ENCODE assay signal across 18 mouse cellular contexts in genomic region chr11:53656558-53657202, GRCm38 (mm10). TPM values are rescaled to one million over a fixed set of nuclear protein-coding genes. Genes with fewer than 3 reads are reported as not detected.
DNase-seq lines count a peak whose midpoint lies in the region; ATAC-seq and TF ChIP-seq lines count a peak whose summit lies in the region.
"Had no signal": no experiment of that assay in that cellular context is flagged by ENCODE, and none has a peak within 500 bp of the region (broad histone marks: within the 10 kb centered on the region; RNA-seq: fewer than 3 reads in every experiment).

No protein-coding gene starts in this region.

- no peak for TF ChIP-seq CTCF in G1E (IDR thresholded peaks at IDR 0.05; ENCODE audit: low read depth, low read length)
- TF ChIP-seq CTCF in liver, postnatal 0 days (IDR thresholded peaks at IDR 0.05; ENCODE audit: low read depth) = no peak

- H3K27me3 ChIP-seq in G1E (ENCODE audit: insufficient read depth, low read length) = no peaks in the 10 kb centered on the region
- H3K27me3 ChIP-seq in erythroblast, embryonic 14.5 days (ENCODE audit: control insufficient read depth) = no peaks in the 10 kb centered on the region
- no peaks in the 10 kb centered on the region for H3K27me3 ChIP-seq in liver, postnatal 0 days (ENCODE audit: insufficient read depth, low read length)
- H3K27me3 ChIP-seq: embryonic facial prominence, embryonic 12.5 days; limb, embryonic 12.5 days had no signal

- H3K27ac ChIP-seq in liver, postnatal 0 days (ENCODE audit: low read depth) = peak overlapping the region; percentile 41; the same call in 1 of the 2 replicates
- H3K27ac ChIP-seq: embryonic facial prominence, embryonic 12.5 days; limb, embryonic 12.5 days had no signal

- ATAC-seq in G1E (ENCODE audit: extremely low read depth, insufficient number of reproducible peaks, low FRiP score, poor library complexity, severe bottlenecking) = peak; percentile 23; the same call in 1 of the 2 replicates
- ATAC-seq in liver, postnatal 0 days = peak; percentile 40
- no peak for ATAC-seq in frontal cortex, adult (ENCODE audit: low TSS enrichment)

- H3K9me3 ChIP-seq in G1E (replicated peaks) = no peaks in the 10 kb centered on the region
- H3K9me3 ChIP-seq in erythroblast, embryonic 14.5 days (ENCODE audit: control insufficient read depth, low read length) = no peaks in the 10 kb centered on the region
- no peaks in the 10 kb centered on the region for H3K9me3 ChIP-seq in liver, postnatal 0 days (ENCODE audit: low read length)
- H3K9me3 ChIP-seq: embryonic facial prominence, embryonic 12.5 days; heart, embryonic 10.5 days; limb, embryonic 12.5 days had no signal

- H3K9ac ChIP-seq in liver, postnatal 0 days (replicated peaks) = no peak overlapping the region
- H3K9ac ChIP-seq: embryonic facial prominence, embryonic 12.5 days; limb, embryonic 12.5 days had no signal

- peaks cover 75% of the 10 kb centered on the region for H3K36me3 ChIP-seq in G1E (replicated peaks)
- H3K36me3 ChIP-seq in erythroblast, embryonic 14.5 days (ENCODE audit: control insufficient read depth) = peaks cover 73% of the 10 kb centered on the region
- H3K36me3 ChIP-seq in liver, postnatal 0 days (replicated peaks; ENCODE audit: insufficient read depth, low read length) = peaks cover 22% of the 10 kb centered on the region

- TF ChIP-seq EP300 in liver, postnatal 0 days (IDR thresholded peaks at IDR 0.05; ENCODE audit: low read depth) = peak; percentile 47; the same call in 1 of the 2 replicates

- peak overlapping the region; percentile 38; the same call in 1 of the 2 replicates for H3K4me3 ChIP-seq in G1E (ENCODE audit: low read depth, low read length)
- H3K4me3 ChIP-seq in erythroblast, embryonic 14.5 days (replicated peaks) = peak overlapping the region; percentile 45
- H3K4me3 ChIP-seq in liver, postnatal 0 days (ENCODE audit: low read depth, low read length) = no peak overlapping the region
- H3K4me3 ChIP-seq: embryonic facial prominence, embryonic 12.5 days; heart, embryonic 10.5 days; limb, embryonic 12.5 days had no signal

- intact Hi-C loops in heart, postnatal 25 days (cut with DNase I) = no loop called here

- peak; percentile 79 for DNase-seq in heart, adult 11 months
- DNase-seq in heart, adult 18-20 months = no peak
- no peak for DNase-seq in G1E (ENCODE audit: low spot score)
- no peak for DNase-seq in liver, postnatal 0 days
- DNase-seq in heart, postnatal 25 days (ENCODE audit: low spot score) = no peak
- no peak for DNase-seq in kidney, postnatal 25 days
- DNase-seq: B cell, adult 2 months; cerebellum, adult 9-11 months; kidney, postnatal 36 days; layer of hippocampus, postnatal 36 days had no signal

- H3K4me1 ChIP-seq in G1E (ENCODE audit: insufficient read depth, low read depth, low read length) = peaks cover 72% of the 10 kb centered on the region
- peaks cover 44% of the 10 kb centered on the region for H3K4me1 ChIP-seq in erythroblast, embryonic 14.5 days (ENCODE audit: control insufficient read depth)
- H3K4me1 ChIP-seq in liver, postnatal 0 days (ENCODE audit: insufficient read depth) = 0 out of 2 replicates have a peak, but pooled peaks cover 3% of the 10 kb centered on the region
- H3K4me1 ChIP-seq: embryonic facial prominence, embryonic 12.5 days; limb, embryonic 12.5 days had no signal

- 58% methylated on average over 9 of the region's 9 CpGs for WGBS in liver, postnatal 0 days (ENCODE audit: insufficient replicate concordance)

- peak overlapping the region; percentile 47 for H3K4me2 ChIP-seq in liver, postnatal 0 days (ENCODE audit: low read depth, low read length)
- H3K4me2 ChIP-seq: embryonic facial prominence, embryonic 12.5 days; limb, embryonic 12.5 days had no signal

RNA-seq across cellular contexts. Expression of gene Il13, which starts 22.2 kb away (rescaled TPM):
- not detected for total RNA-seq in heart, adult 18-20 months (2021)
- total RNA-seq in G1E (2014; fragmentation: Nextera tagmentation) (0.63 TPM in 1 of 2 replicates, not detected in the other), G1E (2017) (3.2 and 4.7 TPM in 2 replicates)
- not detected in 2 replicates for polyA plus RNA-seq in G1E (2012)
- polyA plus RNA-seq in erythroblast, embryonic 14.5 days (2012) = 0.07 TPM in 1 of 2 replicates, not detected in the other
- not detected in 2 replicates for polyA plus RNA-seq in liver, postnatal 0 days (2015; fragmentation: Nextera tagmentation; extraction: Ambion mirVana)
- not detected for total RNA-seq in heart, postnatal 25 days (2021)
- total RNA-seq: layer of hippocampus, postnatal 36 days had no signal
- polyA plus RNA-seq: embryonic facial prominence, embryonic 12.5 days; frontal cortex, adult 2 months; heart, embryonic 10.5 days; limb, embryonic 12.5 days; neural tube, embryonic 11.5 days had no signal

RNA-seq across cellular contexts. Expression of gene Il4, which starts 38.2 kb away (rescaled TPM):
- total RNA-seq in heart, adult 18-20 months (2021) = not detected
- total RNA-seq in G1E (2014; fragmentation: Nextera tagmentation) (35.8 and 40.6 TPM in 2 replicates), G1E (2017) (87.7 and 99.1 TPM in 2 replicates)
- polyA plus RNA-seq in G1E (2012) = 0.43 and 1.0 TPM in 2 replicates
- not detected in 2 replicates for polyA plus RNA-seq in erythroblast, embryonic 14.5 days (2012)
- 0.28 TPM in 1 of 2 replicates, not detected in the other for polyA plus RNA-seq in liver, postnatal 0 days (2015; fragmentation: Nextera tagmentation; extraction: Ambion mirVana)
- total RNA-seq in heart, postnatal 25 days (2021) = not detected
- total RNA-seq: layer of hippocampus, postnatal 36 days had no signal
- polyA plus RNA-seq: frontal cortex, adult 2 months; testis, adult 2 months had no signal

RNA-seq across cellular contexts. Expression of gene Rad50, which starts 50.4 kb away (rescaled TPM):
- 1 to 10 TPM; 8.0 to 8.6 TPM for total RNA-seq in heart, adult 18-20 months (2021)
- 92.4 and 104 TPM in 2 replicates for total RNA-seq in G1E (2014; fragmentation: Nextera tagmentation)
- total RNA-seq in G1E (2017) = 73.7 and 97.2 TPM in 2 replicates
- polyA plus RNA-seq in G1E (2012) = 13.7 and 16.4 TPM in 2 replicates
- 0.41 and 0.46 TPM in 2 replicates for polyA plus RNA-seq in erythroblast, embryonic 14.5 days (2012)
- 9.7 and 11.1 TPM in 2 replicates for polyA plus RNA-seq in liver, postnatal 0 days (2015; fragmentation: Nextera tagmentation; extraction: Ambion mirVana)
- 1 to 10 TPM; 6.3 to 6.7 TPM for total RNA-seq in heart, postnatal 25 days (2021)

Comparison
In these comparisons a context has a peak if more than half of its experiments do, and no peak if none do; other contexts are left out.
1. RNA of gene Il4, which starts 38.2 kb away (total RNA-seq): 35.8 to 99.1 TPM in G1E; not detected in heart, adult 18-20 months and not detected in heart, postnatal 25 days; every median in the first group is over 10 times any median in the second.
2. RNA of gene Rad50, which starts 50.4 kb away (total RNA-seq): 73.7 to 104 TPM in G1E; 8.0 to 8.6 TPM in heart, adult 18-20 months and 6.3 to 6.7 TPM in heart, postnatal 25 days; every median in the first group is over 4 times any median in the second.